Mouse (Mus musculus) right cerebral cortex, postnatal 10 days (tissue): ENCODE results near the gene Astn2.

Experiments
- DNase-seq, 2 experiments: peaks; one replicate each; pipeline ENCODE4 v3.0.0; 2021; ENCODE audit warnings: low spot score in 2 of 2

Astn2 gene

GRCm38 (mm10) chr4:66170787-66171186 is 233.6 kb downstream of the Astn2 start:
- DNase-seq = no peak

GRCm38 (mm10) chr4:66169485-66169884 is 234.9 kb downstream of the Astn2 start:
- no peak for DNase-seq

GRCm38 (mm10) chr4:66158714-66159113 is 245.7 kb downstream of the Astn2 start:
- DNase-seq = no peak

GRCm38 (mm10) chr4:66157439-66158113 is 246.8 kb downstream of the Astn2 start:
- no peak for DNase-seq

GRCm38 (mm10) chr4:66146546-66146945 is 257.9 kb downstream of the Astn2 start:
- DNase-seq = no peak

GRCm38 (mm10) chr4:66126181-66126580 is 278.2 kb downstream of the Astn2 start:
- DNase-seq = peak in 1 of 2 experiments; percentile 25

- no peak for DNase-seq
These were observed 281.5 kb downstream of the Astn2 start for GRCm38 (mm10) chr4:66122766-66123358.

GRCm38 (mm10) chr4:66114243-66114642 is 290.2 kb downstream of the Astn2 start:
- no peak for DNase-seq

GRCm38 (mm10) chr4:66102037-66102436 is 302.4 kb downstream of the Astn2 start:
- no peak for DNase-seq

GRCm38 (mm10) chr4:66097629-66098028 is 306.8 kb downstream of the Astn2 start:
- DNase-seq = no peak

GRCm38 (mm10) chr4:66096104-66096503 is 308.3 kb downstream of the Astn2 start:
- DNase-seq = no peak

GRCm38 (mm10) chr4:66057161-66057560 is 347.2 kb downstream of the Astn2 start:
- no peak for DNase-seq

- no peak for DNase-seq
These were observed 348.7 kb downstream of the Astn2 start for GRCm38 (mm10) chr4:66055690-66056089.

GRCm38 (mm10) chr4:66043014-66043672 is 361.3 kb downstream of the Astn2 start:
- no peak for DNase-seq

- no peak for DNase-seq
These were observed 370.6 kb downstream of the Astn2 start for GRCm38 (mm10) chr4:66033826-66034225.

- DNase-seq = no peak
These were observed 373.0 kb downstream of the Astn2 start for GRCm38 (mm10) chr4:66031320-66031870.

GRCm38 (mm10) chr4:66029901-66030300 is 374.5 kb downstream of the Astn2 start:
- DNase-seq = no peak

GRCm38 (mm10) chr4:66027866-66028265 is 376.5 kb downstream of the Astn2 start:
- DNase-seq = no peak

- DNase-seq = peak; percentile 47 to 62
These were observed 378.9 kb downstream of the Astn2 start for GRCm38 (mm10) chr4:66025393-66026062.

- DNase-seq = no peak
These were observed 401.5 kb downstream of the Astn2 start for GRCm38 (mm10) chr4:66002936-66003335.

GRCm38 (mm10) chr4:65983643-65984042 is 420.8 kb downstream of the Astn2 start:
- no peak for DNase-seq

GRCm38 (mm10) chr4:65982882-65983281 is 421.5 kb downstream of the Astn2 start:
- DNase-seq = no peak
